Mouse (Mus musculus) testis, adult 2 months (tissue): Measurements from ENCODE around the gene Zfp652.

Experiments
- CTCF ChIP-seq: fragments of 200-500 bp; IDR thresholded peaks from 2 replicates; pipeline ENCODE4 v1.5.1; 2012; ENCODE audit warnings: low read depth, mild to moderate bottlenecking, inconsistent platforms, low read length, moderate library complexity; ENCODE audit not compliant: control insufficient read depth, insufficient read depth, insufficient replicate concordance
- POLR2A ChIP-seq: fragments of 200-500 bp; IDR thresholded peaks from 2 replicates; pipeline ENCODE4 v1.6.1; 2012; ENCODE audit warnings: low read depth, mild to moderate bottlenecking, inconsistent platforms, low read length, moderate library complexity; ENCODE audit not compliant: control insufficient read depth

DNA sequence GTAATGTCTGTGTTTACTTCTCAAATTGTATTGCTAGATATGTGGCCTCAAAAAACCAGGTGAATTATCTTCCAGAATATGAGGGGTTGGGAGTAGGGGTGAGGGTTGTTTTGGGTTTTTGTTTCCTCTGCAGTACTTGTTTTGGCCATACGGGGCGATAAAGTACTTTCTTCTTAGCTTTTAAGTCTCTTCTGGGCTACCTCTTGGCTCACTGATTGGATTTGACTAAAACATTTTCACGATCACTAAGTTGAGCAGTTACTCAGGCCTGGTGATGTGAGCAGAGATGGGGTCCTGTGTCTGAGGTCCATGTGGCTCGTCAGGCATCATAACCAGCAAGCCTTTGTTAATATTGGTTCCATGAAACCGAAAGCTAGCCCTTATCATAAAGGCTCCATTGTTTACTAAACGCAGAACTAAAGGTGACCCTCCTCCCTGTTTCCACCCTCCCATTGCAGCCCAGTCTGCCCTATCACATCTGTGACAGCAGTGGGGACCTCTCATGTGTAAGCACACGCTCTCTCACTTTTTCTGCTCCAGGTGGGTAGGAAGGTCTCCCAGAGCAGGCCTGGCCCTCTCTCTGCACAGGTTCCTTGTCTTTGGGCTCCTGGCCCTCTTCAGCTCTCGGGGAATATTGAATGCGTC is 58.4 kb downstream of the Zfp652 start:
- TF ChIP-seq CTCF, result no peak
- TF ChIP-seq POLR2A, result no peak
